Mouse (Mus musculus) frontal cortex, adult (tissue): Measurements from ENCODE around the gene Cts8.

Source experiments
- ATAC-seq: cut with Nextera tagmentation; 2 replicates; pipeline ENCODE4 v1.9.2; 2017; ENCODE audit warnings: mild to moderate bottlenecking, moderate library complexity, mixed read lengths; ENCODE audit not compliant: low TSS enrichment

Cts8 gene

DNA sequence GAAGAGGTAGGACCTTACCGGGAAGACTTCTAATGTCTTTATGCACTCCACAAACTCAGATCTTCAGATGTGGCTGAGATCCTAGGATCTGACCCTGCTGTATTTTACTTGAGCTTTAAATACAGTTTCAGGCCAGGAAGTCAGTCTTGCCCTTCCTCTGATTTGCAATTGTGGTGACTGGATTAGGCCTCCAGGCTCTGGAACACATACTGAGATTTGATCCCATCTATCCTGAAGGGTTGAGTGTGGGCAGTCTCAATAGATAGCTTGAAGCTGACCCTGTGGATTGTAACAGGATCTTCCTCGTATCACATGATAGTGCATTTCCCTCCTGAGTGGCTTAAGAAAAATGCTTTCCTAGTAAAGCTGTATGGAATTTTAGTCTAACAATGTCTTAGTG is at the start of gene Cts8:
Cts8 (minus strand) TSS at position 101 of the 400 bp plus-strand sequence.
- ATAC-seq, result no peak

DNA sequence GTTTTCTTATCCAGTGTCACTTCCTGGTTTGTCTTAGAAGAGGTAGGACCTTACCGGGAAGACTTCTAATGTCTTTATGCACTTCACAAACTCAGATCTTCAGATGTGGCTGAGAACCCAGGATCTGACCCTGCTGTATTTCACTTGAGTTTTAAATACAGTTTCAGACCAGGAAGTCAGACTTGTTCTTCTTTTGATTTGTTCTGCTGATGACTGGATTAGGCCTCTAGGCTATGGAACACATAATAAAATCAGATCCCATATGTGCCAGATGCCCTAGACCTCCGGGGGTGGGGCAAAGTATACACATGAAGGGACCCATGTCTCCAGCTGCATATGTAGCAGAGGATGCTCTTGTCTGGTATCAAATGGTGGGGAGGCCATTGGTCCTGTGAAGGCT is 33.6 kb upstream of the Cts8 start, which contains the start of gene Gm49398:
Gm49398 (minus strand) TSS at position 101 of the 400 bp plus-strand sequence.
- no peak for ATAC-seq

DNA sequence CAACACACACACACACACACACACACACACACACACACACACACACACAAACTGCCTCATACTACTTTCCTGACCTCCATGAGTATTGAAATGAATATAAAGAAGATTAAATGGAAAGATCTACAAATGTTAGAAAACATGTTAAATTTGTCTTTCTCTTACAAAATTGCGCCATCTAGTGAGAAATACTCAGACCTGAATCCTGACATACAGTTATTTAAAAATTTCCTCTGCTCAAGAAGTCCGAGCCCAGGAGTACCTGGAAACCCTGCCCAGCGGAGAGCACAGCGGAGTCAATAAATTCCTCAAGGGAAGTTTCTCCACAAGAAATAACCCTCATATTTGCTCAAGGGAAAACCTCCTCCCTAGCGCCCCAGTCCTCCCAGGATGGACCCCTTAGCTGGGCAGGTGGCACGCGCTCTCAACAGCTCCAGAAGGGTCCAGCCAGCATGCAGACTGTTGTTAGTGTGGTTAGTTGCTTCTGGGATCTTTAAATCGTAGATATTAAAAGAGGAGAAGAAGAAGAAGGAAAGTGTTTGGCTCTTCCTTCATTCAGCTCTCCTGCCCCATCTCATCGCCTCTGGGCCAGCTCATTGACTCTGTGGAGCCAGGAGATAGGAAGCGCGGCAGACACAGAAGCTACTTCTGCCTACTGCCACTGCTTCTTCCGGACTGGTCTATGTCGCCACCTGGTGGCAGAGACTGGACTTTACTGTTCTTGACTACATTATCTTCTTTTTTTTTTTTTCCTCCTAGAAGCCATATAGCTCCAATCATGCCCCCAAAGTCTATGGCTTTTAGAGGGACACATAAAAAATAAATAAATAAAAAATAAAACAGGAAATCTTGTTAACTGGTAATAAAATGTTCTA is 13.8 kb downstream of the Cts8 start:
- ATAC-seq, result peak; percentile 94

DNA sequence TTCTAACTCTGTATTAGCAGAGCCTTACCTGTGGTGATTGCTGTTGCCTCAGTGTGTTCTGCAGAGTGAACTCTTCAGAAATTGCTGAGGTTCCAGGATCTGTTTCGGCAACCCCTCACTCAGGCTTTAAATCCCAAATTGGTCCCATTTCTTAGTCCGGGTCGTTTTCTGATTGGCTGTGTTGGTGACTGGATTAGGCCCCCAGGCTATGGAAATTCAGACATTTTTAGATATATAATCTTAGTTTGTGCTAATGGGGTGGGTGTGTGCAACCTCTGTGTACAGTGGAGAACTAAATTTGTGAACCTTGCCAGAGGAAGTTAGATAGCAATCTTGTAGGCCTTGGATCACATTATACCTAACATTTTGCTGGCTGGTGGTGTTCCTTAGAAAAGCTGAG is 51.8 kb downstream of the Cts8 start, which contains the start of gene Cts6:
Cts6 (minus strand) TSS at position 101 of the 400 bp plus-strand sequence.
- ATAC-seq, result no peak
